Mouse (Mus musculus) MEL (cell line): ENCODE measurements around the gene Rpgrip1l. TPM values are rescaled to one million over a fixed set of nuclear protein-coding genes. Genes with fewer than 3 reads are reported as not detected.

Experiments used
- DNase-seq: peaks from one replicate; pipeline ENCODE4 v3.0.0; 2011; ENCODE audit warnings: low read depth, low spot score
- H3K27ac ChIP-seq: 2 replicates; pipeline ENCODE4 v1.5.1; 2012; ENCODE audit warnings: low read depth, mild to moderate bottlenecking, control low read depth, low read length, moderate library complexity; ENCODE audit not compliant: control insufficient read depth
- H3K27me3 ChIP-seq, 2 experiments: fragments of 150-350 bp in 1 of 2; sonication (generic) in 1 of 2; 2 replicates each; pipeline ENCODE4 v1.6.1; 2012; ENCODE audit warnings: low read length in 2 of 2, mild to moderate bottlenecking in 2 of 2, improper control_type of control experiment in 1 of 2, moderate library complexity in 1 of 2; ENCODE audit not compliant: insufficient read depth in 2 of 2, control insufficient read depth in 1 of 2
- H3K36me3 ChIP-seq, 2 experiments: 2 replicates each; pipeline ENCODE4 v1.6.1; 2012 to 2014; ENCODE audit warnings: low read length in 2 of 2, improper control_type of control experiment in 1 of 2, inconsistent platforms in 1 of 2, mild to moderate bottlenecking in 1 of 2; ENCODE audit not compliant: insufficient read depth in 2 of 2, control insufficient read depth in 1 of 2
- H3K4me1 ChIP-seq, 2 experiments: fragments of 150-350 bp in 1 of 2; sonication (generic) in 1 of 2; 2 replicates each; pipeline ENCODE4 v1.6.1; 2012; ENCODE audit warnings: low read length in 2 of 2, improper control_type of control experiment in 1 of 2, mild to moderate bottlenecking in 1 of 2; ENCODE audit not compliant: insufficient read depth in 2 of 2, control insufficient read depth in 1 of 2
- H3K4me3 ChIP-seq, 2 experiments: fragments of 150-350 bp in 1 of 2; sonication (generic) in 1 of 2; 2 replicates each; pipeline ENCODE4 v1.5.1; 2012; ENCODE audit warnings: low read depth in 2 of 2, low read length in 2 of 2, mild to moderate bottlenecking in 2 of 2, moderate library complexity in 2 of 2, control low read depth in 1 of 2, improper control_type of control experiment in 1 of 2; ENCODE audit not compliant: control insufficient read depth in 1 of 2, insufficient read depth in 1 of 2
- H3K79me2 ChIP-seq: 2 replicates; pipeline ENCODE4 v1.6.1; 2012; ENCODE audit warnings: mild to moderate bottlenecking, low read length, moderate library complexity; ENCODE audit not compliant: control insufficient read depth, poor library complexity, insufficient read depth
- H3K9ac ChIP-seq: 2 replicates; pipeline ENCODE4 v1.6.1; 2012; ENCODE audit warnings: low read depth, mild to moderate bottlenecking, control low read depth, low read length, moderate library complexity; ENCODE audit not compliant: control insufficient read depth, poor library complexity, severe bottlenecking
- H3K9me3 ChIP-seq: fragments of 150-350 bp; sonication (generic); replicated peaks from 2 replicates; pipeline ENCODE4 v1.6.1; 2012; ENCODE audit warnings: mild to moderate bottlenecking, low read length, improper control_type of control experiment, moderate library complexity; ENCODE audit not compliant: insufficient read depth
- BHLHE40 ChIP-seq: IDR thresholded peaks from 2 replicates; pipeline ENCODE4 v1.6.1; 2012; ENCODE audit warnings: low read depth, mild to moderate bottlenecking, inconsistent platforms, low read length, improper control_type of control experiment, borderline replicate concordance
- CHD2 ChIP-seq: IDR thresholded peaks from 2 replicates; pipeline ENCODE4 v1.6.1; 2011; ENCODE audit warnings: low read length, improper control_type of control experiment
- EP300 ChIP-seq, 2 experiments: IDR thresholded peaks; 2 replicates each; pipeline ENCODE4 v1.6.1; 2011; ENCODE audit warnings: improper control_type of control experiment in 2 of 2, low read length in 2 of 2, low read depth in 1 of 2, mild to moderate bottlenecking in 1 of 2
- GABPA ChIP-seq: IDR thresholded peaks from 2 replicates; pipeline ENCODE4 v1.6.1; 2012; ENCODE audit warnings: low read depth, mild to moderate bottlenecking, inconsistent platforms, low read length, improper control_type of control experiment, moderate library complexity
- HCFC1 ChIP-seq: IDR thresholded peaks from 2 replicates; pipeline ENCODE4 v1.6.1; 2012; ENCODE audit warnings: low read depth, mild to moderate bottlenecking, inconsistent platforms, low read length, improper control_type of control experiment, moderate library complexity
- MYC ChIP-seq: IDR thresholded peaks from 2 replicates; pipeline ENCODE4 v1.6.1; 2011; ENCODE audit warnings: low read depth, mild to moderate bottlenecking, low read length, improper control_type of control experiment, moderate library complexity
- NELFE ChIP-seq: IDR thresholded peaks from 2 replicates; pipeline ENCODE4 v1.6.1; 2011; ENCODE audit warnings: low read depth, low read length, improper control_type of control experiment
- POLR2AphosphoS2 ChIP-seq: IDR thresholded peaks from 2 replicates; pipeline ENCODE4 v1.6.1; 2011; ENCODE audit warnings: low read length, improper control_type of control experiment
- POLR2AphosphoS5 ChIP-seq: IDR thresholded peaks from 2 replicates; pipeline ENCODE4 v1.6.1; 2012; ENCODE audit warnings: low read depth, borderline replicate concordance, mild to moderate bottlenecking, inconsistent platforms, low read length, moderate library complexity, mixed read lengths
- RAD21 ChIP-seq: IDR thresholded peaks from 2 replicates; pipeline ENCODE4 v1.6.1; 2011; ENCODE audit warnings: mild to moderate bottlenecking, low read depth, low read length, improper control_type of control experiment
- TBP ChIP-seq: IDR thresholded peaks from 2 replicates; pipeline ENCODE4 v1.8.0; 2011; ENCODE audit warnings: low read depth, low read length, improper control_type of control experiment
- USF1 ChIP-seq: IDR thresholded peaks from 2 replicates; pipeline ENCODE4 v1.6.1; 2014; ENCODE audit warnings: low read depth, mild to moderate bottlenecking, inconsistent platforms, low read length, improper control_type of control experiment, moderate library complexity
- USF2 ChIP-seq, 2 experiments: IDR thresholded peaks; 2 replicates each; pipeline ENCODE4 v1.6.1; 2011 to 2012; ENCODE audit warnings: improper control_type of control experiment in 2 of 2, low read length in 2 of 2, borderline replicate concordance in 1 of 2, inconsistent platforms in 1 of 2, low read depth in 1 of 2, mild to moderate bottlenecking in 1 of 2; ENCODE audit not compliant: insufficient read depth in 1 of 2
- ZMIZ1 ChIP-seq: IDR thresholded peaks from 2 replicates; pipeline ENCODE4 v1.6.1; 2012; ENCODE audit warnings: low read depth, mild to moderate bottlenecking, inconsistent platforms, low read length, improper control_type of control experiment, moderate library complexity
- ZNF384 ChIP-seq: IDR thresholded peaks from 2 replicates; pipeline ENCODE4 v1.6.1; 2012; ENCODE audit warnings: low read depth, mild to moderate bottlenecking, inconsistent platforms, low read length, improper control_type of control experiment
- polyA plus RNA-seq, 2 experiments: library from polyadenylated mRNA; stranded (reverse) in 1 of 2; unstranded in 1 of 2; fragments of >175 nt in 1 of 2; fragments of >200 nt in 1 of 2; gene quantifications; 2 replicates each; pipeline versions ENCODE4 v1.2.1 to v1.2.4; 2012; ENCODE audit warnings: low replicate concordance in 2 of 2, low read depth in 1 of 2; ENCODE audit not compliant: insufficient read length in 2 of 2, insufficient read depth in 1 of 2, missing spikeins in 1 of 2
- total RNA-seq: library from RNA; depleted of rRNA; stranded (reverse); fragments of 300-350 nt; gene quantifications from 2 replicates; pipeline ENCODE4 v1.2.3, GENCODE M21; 2012

Gene Rpgrip1l
- total and polyA plus RNA-seq, 3 experiments, result 2.9 to 3.9 TPM; not detected in 1

- no peaks in the 10 kb centered on the region for H3K27me3 ChIP-seq
These were observed 45.0 kb upstream of the Rpgrip1l start for GRCm38 (mm10) chr8:91358016-91358415.

GRCm38 (mm10) chr8:91357493-91358014, 44.5 kb upstream of the Rpgrip1l start:
- TF ChIP-seq RAD21 (no peak), ZNF384 (no peak), NELFE (no peak), HCFC1 (no peak), POLR2AphosphoS5 (no peak), CHD2 (no peak), MYC (no peak), ZMIZ1 (no peak), GABPA (no peak), BHLHE40 (no peak), USF1 (no peak)

More at GRCm38 (mm10) chr8:91358016-91358415, 45.0 kb upstream of the Rpgrip1l start:
- no peaks in the 10 kb centered on the region for H3K9me3 ChIP-seq
- H3K79me2 ChIP-seq, result peaks cover 2% of the 10 kb centered on the region
- H3K9ac ChIP-seq, result no peak overlapping the region
- H3K4me1 ChIP-seq, result peaks cover 6 to 11% of the 10 kb centered on the region in 2 experiments
- no peak for TF ChIP-seq TBP
- no peak for TF ChIP-seq USF2 (IDR thresholded peaks at IDR 0.05; ENCODE audit: borderline replicate concordance in 1 of 2, insufficient read depth in 1 of 2, low read depth in 1 of 2, low read length in 2 of 2)
- TF ChIP-seq, all 39 proteins: peak for 0
- Histone ChIP-seq H3K36me3 (peaks cover 0 to 8% of the 10 kb centered on the region in 2 experiments; a peak in 2 of 4 replicates), H3K27ac (no peak overlapping the region), H3K4me3 (no peak overlapping the region)
- DNase-seq, result no peak

GRCm38 (mm10) chr8:91355956-91356699, 43.1 kb upstream of the Rpgrip1l start:
- H3K4me3 ChIP-seq, result no peak overlapping the region
- H3K36me3 ChIP-seq, result peaks cover 0 to 14% of the 10 kb centered on the region in 2 experiments; a peak in 2 of 4 replicates
- H3K4me1 ChIP-seq, result peaks cover 6 to 24% of the 10 kb centered on the region in 2 experiments

More at GRCm38 (mm10) chr8:91357493-91358014, 44.5 kb upstream of the Rpgrip1l start:
- H3K9me3 ChIP-seq, result no peaks in the 10 kb centered on the region
- peaks cover 0 to 9% of the 10 kb centered on the region in 2 experiments; a peak in 2 of 4 replicates for H3K36me3 ChIP-seq
- H3K4me1 ChIP-seq, result peaks cover 6 to 15% of the 10 kb centered on the region in 2 experiments
- H3K9ac ChIP-seq, result no peak overlapping the region
- no peak overlapping the region for H3K4me3 ChIP-seq
- peaks cover 2% of the 10 kb centered on the region for H3K79me2 ChIP-seq
- DNase-seq, result no peak
- H3K27me3 ChIP-seq, result no peaks in the 10 kb centered on the region
- no peak overlapping the region for H3K27ac ChIP-seq

More at GRCm38 (mm10) chr8:91355956-91356699, 43.1 kb upstream of the Rpgrip1l start:
- TF ChIP-seq EP300 (IDR thresholded peaks at IDR 0.05; ENCODE audit: low read depth in 1 of 2, low read length in 2 of 2), result no peak
- TF ChIP-seq GABPA, result no peak
- TF ChIP-seq POLR2AphosphoS2, result no peak
- TF ChIP-seq, all 39 proteins: peak for 0
- H3K79me2 ChIP-seq, result peaks cover 2% of the 10 kb centered on the region
- no peaks in the 10 kb centered on the region for H3K27me3 ChIP-seq
- no peak overlapping the region for H3K9ac ChIP-seq
- no peak overlapping the region for H3K27ac ChIP-seq
- no peaks in the 10 kb centered on the region for H3K9me3 ChIP-seq
- DNase-seq, result no peak
